Mouse (Mus musculus) kidney, adult 2 months (tissue): ENCODE data around the gene Prss54. TPM values are rescaled to one million over a fixed set of nuclear protein-coding genes. Genes with fewer than 3 reads are reported as not detected.

Experiments used
- DNase-seq: peaks from one replicate; pipeline ENCODE4 v3.0.0; 2021
- H3K27ac ChIP-seq: fragments of 200-500 bp; 2 replicates; pipeline ENCODE4 v1.5.1; 2012; ENCODE audit warnings: low read depth, low read length, control low read depth, inconsistent platforms; ENCODE audit not compliant: insufficient read depth
- H3K27me3 ChIP-seq: fragments of 200-500 bp; replicated peaks from 2 replicates; pipeline ENCODE4 v1.6.1; 2012; ENCODE audit warnings: mild to moderate bottlenecking, moderate library complexity, low read length, inconsistent platforms; ENCODE audit not compliant: control insufficient read depth, insufficient read depth
- H3K36me3 ChIP-seq: fragments of 200-500 bp; 2 replicates; pipeline ENCODE4 v1.6.1; 2012; ENCODE audit warnings: mild to moderate bottlenecking, moderate library complexity, low read length, inconsistent platforms; ENCODE audit not compliant: control insufficient read depth, insufficient read depth
- H3K4me1 ChIP-seq: fragments of 200-500 bp; 2 replicates; pipeline ENCODE4 v1.6.1; 2011; ENCODE audit warnings: low read length; ENCODE audit not compliant: control insufficient read depth, insufficient read depth
- H3K4me3 ChIP-seq: fragments of 200-500 bp; 2 replicates; pipeline ENCODE4 v1.5.1; 2011; ENCODE audit warnings: mild to moderate bottlenecking, low read depth, low read length, control low read depth; ENCODE audit not compliant: insufficient read depth
- CTCF ChIP-seq: fragments of 200-500 bp; conservative IDR thresholded peaks from 2 replicates; pipeline ENCODE4 v1.5.1; 2011; ENCODE audit warnings: low read depth, mild to moderate bottlenecking, control low read depth, low read length, moderate library complexity, mixed read lengths; ENCODE audit not compliant: insufficient read depth, insufficient read length
- POLR2A ChIP-seq: fragments of 200-500 bp; IDR thresholded peaks from one replicate; pipeline ENCODE4 v1.6.1; 2011; ENCODE audit warnings: low read depth, low read length, control low read depth
- WGBS: fragments of 180-500 bp; shearing (Covaris S2); methylation state at CpG from one replicate; pipeline ENCODE4 v1.1.7; 2018; 5-methylcytosine and 5-hydroxymethylcytosine counted together
- polyA plus RNA-seq: library from polyadenylated mRNA; depleted of rRNA; stranded (reverse); fragments of >200 nt; gene quantifications from 2 replicates; pipeline ENCODE4 v1.2.3, GENCODE M21; 2012; rRNA removed

The Prss54 gene
- polyA plus RNA-seq, 1 experiment, result not detected

GRCm38 (mm10) chr8:95513219-95513618 is 62.9 kb downstream of the Prss54 start:
- H3K27ac ChIP-seq, result no peak overlapping the region
- DNase-seq, result no peak

GRCm38 (mm10) chr8:95512257-95512656 is 63.9 kb downstream of the Prss54 start:
- H3K27me3 ChIP-seq, result no peaks in the 10 kb centered on the region
- no peaks in the 10 kb centered on the region for H3K4me1 ChIP-seq
- no peak for DNase-seq
- H3K36me3 ChIP-seq, result no peaks in the 10 kb centered on the region
- WGBS, result 70% methylated on average over 4 of the region's 4 CpGs
- no peak for TF ChIP-seq CTCF
- no peak for TF ChIP-seq POLR2A
- H3K27ac ChIP-seq, result no peak overlapping the region
- no peak overlapping the region for H3K4me3 ChIP-seq

More at GRCm38 (mm10) chr8:95513219-95513618, 62.9 kb downstream of the Prss54 start:
- no peaks in the 10 kb centered on the region for H3K36me3 ChIP-seq
- no peak for TF ChIP-seq POLR2A
- no peak for TF ChIP-seq CTCF
- H3K4me1 ChIP-seq, result no peaks in the 10 kb centered on the region
- WGBS, result 77% methylated on average over 4 of the region's 4 CpGs
- H3K4me3 ChIP-seq, result no peak overlapping the region
- H3K27me3 ChIP-seq, result no peaks in the 10 kb centered on the region

Other genes with a start within 250 kb of the Prss54 start
- 6.2 and 6.5 TPM in 2 replicates for gene Zfp319, start 244.4 kb downstream of the Prss54 start, polyA plus RNA-seq
- 27.7 and 29.8 TPM in 2 replicates for gene Usb1, start 244.1 kb downstream of the Prss54 start, polyA plus RNA-seq
- 5.3 and 5.6 TPM in 2 replicates for gene Mmp15, start 224.1 kb downstream of the Prss54 start, polyA plus RNA-seq
- 35.7 and 41.2 TPM in 2 replicates for gene Cfap20, start 141.5 kb downstream of the Prss54 start, polyA plus RNA-seq
- gene Csnk2a2, start 86.3 kb downstream of the Prss54 start, polyA plus RNA-seq, result 15.7 and 19.6 TPM in 2 replicates
- gene Ccdc113, start 42.3 kb downstream of the Prss54 start, polyA plus RNA-seq, result 0.13 TPM in 1 of 2 replicates, not detected in the other
- gene Gins3, start 57.1 kb upstream of the Prss54 start, polyA plus RNA-seq, result 0.81 and 1.1 TPM in 2 replicates
- gene Ndrg4, start 100.6 kb upstream of the Prss54 start, polyA plus RNA-seq, result 20.7 and 21.7 TPM in 2 replicates
- gene Setd6, start 139.5 kb upstream of the Prss54 start, polyA plus RNA-seq, result 11.4 and 11.5 TPM in 2 replicates
- 57.4 and 71.4 TPM in 2 replicates for gene Cnot1, start 231.1 kb upstream of the Prss54 start, polyA plus RNA-seq
- 43.8 and 76.7 TPM in 2 replicates for gene Sap18b, start 249.0 kb upstream of the Prss54 start, polyA plus RNA-seq